Mouse (Mus musculus) brain, embryonic 14.5 days (tissue): ENCODE data around the gene Magea5.
"Not testable (repeated sequence)": the region's sequence is repeated elsewhere in the genome, so short reads cannot be mapped to it uniquely, and the experiment has no call there.

Experiments used
- CTCF ChIP-seq: fragments of 200-500 bp; IDR thresholded peaks from 2 replicates; pipeline ENCODE4 v1.5.1; 2012; ENCODE audit warnings: inconsistent platforms, mild to moderate bottlenecking, moderate library complexity, borderline replicate concordance; ENCODE audit not compliant: insufficient read depth, insufficient read length; ENCODE audit errors: extremely low read depth
- POLR2A ChIP-seq: fragments of 200-500 bp; IDR thresholded peaks from 2 replicates; pipeline ENCODE4 v1.6.1; 2012; ENCODE audit warnings: mild to moderate bottlenecking, inconsistent platforms, borderline replicate concordance; ENCODE audit not compliant: poor library complexity, insufficient read depth, insufficient read length, severe bottlenecking; ENCODE audit errors: extremely low read depth

DNA sequence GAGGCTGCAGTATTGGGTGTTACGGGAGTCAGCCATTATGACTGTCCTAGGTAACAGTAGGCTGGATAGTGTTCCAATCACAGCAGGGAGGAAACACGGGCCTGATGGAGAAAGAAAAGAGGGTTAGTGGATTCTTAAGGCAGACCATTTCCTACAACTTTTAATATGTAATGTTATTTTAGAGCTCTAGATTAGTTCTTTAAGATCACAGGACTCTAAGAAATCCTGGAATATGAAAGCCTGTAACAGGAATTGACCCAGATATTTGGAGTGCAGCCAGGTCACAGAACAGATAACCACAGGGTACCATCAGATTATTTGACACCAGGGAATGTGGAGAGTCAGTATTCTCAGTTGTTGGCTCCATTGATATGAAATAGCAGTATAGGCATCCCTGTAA lies 26.7 kb upstream of the Magea5 start, which contains the start of gene Magea1:
- TF ChIP-seq CTCF, POLR2A: not testable (repeated sequence)
